Mouse (Mus musculus) lung, adult 18-20 months (tissue): Measurements from ENCODE around the gene H2al2a.
"Not testable (repeated sequence)": the region's sequence is repeated elsewhere in the genome, so short reads cannot be mapped to it uniquely, and the experiment has no call there.

Experiments used
- DNase-seq, 2 experiments: peaks; one replicate each; pipeline ENCODE4 v3.0.0; 2022; ENCODE audit warnings: mixed read lengths in 2 of 2

H2al2a gene

DNA sequence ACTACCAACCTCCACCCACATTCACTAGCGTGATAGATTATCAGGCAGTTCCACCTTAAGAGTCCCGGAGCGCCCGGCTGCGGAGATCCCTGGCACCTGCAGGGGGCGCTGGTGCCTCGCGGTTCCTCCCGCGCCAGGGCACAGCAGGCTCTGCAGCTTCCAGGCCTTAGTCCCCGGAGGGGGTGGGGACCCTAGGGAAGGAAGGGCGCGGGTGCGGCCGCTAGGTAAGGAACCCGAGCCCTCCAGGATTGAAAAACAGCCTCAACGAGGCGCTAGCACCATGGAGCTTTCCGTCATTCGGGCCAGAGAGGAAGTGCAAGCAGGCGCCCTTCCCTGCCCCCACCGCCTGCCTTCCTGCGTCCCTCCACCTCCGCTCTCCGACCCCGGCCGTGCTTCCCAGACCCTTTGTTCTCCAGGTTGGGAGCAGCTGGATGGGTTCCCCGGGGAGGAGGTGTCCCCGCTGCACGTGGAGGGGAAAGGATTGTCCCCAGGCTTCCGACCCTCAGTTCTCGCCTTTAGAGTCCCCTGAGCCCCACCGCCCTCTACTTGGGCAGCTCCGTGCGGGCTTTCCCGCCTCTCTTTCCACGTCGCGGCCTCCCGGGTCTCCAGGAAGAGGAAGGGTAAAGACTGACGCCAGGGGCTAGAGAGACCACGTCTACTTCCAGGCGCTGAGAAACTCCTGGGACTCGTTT, 30.8 kb upstream of the H2al2a start:
- DNase-seq = peak; percentile 95 to 97

DNA sequence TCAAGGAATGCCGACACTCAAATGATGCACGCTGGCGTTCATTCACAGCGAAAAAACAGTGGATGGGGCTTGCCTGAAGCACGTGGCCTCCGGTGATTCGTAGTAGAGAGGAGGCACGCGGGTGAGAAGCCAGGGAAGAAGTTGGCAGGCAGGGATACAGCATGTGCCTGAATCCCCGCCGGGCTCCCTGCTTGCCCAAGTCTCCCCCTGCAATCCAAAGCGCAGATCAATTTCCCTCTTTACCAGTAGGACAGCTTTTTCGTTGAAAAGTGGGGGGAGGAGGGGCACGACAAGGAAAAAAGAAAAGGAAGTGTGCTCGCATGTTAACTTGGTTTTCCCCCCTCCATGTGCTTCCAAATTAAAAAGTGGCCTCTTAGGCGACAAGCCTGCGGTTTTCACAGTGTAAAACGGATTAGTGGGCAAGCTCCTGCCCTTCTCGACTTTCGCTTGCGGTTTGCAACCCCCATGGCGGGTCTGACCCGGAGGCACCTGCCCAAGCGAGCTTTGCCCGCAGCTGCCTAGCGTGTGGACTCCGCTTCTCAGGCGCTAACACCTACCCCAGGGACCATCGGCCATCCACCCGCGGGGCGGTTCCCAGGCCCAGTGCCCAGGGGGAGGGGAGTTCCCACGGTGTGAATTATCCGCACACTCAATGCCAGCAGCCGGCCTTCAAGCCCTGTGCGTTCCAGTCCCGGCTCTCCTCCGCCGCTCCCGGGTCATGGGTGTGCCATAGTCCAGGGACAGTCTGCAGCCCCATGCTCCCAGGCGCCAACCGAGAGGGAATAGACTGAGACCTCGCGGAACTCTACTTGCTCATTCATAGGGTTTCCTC, 29.6 kb upstream of the H2al2a start:
- peak; percentile 63 to 70 for DNase-seq

DNA sequence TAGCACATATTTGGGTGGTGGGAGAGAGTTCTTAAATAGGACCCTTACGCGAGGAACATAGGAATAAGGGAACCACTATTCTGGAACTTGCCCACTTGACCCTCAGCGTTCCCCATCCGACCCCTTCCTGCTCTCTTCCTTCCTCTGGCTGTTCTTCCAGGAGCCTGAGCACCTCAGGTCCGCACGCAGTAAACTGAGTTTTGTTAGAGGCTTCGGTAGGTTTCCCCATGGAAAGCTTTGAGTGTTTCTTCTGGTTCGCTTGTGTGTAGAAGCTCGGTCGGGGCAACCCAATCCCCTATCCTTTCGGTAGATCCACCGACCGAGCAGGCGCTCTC, 29.0 kb upstream of the H2al2a start:
- no peak for DNase-seq

DNA sequence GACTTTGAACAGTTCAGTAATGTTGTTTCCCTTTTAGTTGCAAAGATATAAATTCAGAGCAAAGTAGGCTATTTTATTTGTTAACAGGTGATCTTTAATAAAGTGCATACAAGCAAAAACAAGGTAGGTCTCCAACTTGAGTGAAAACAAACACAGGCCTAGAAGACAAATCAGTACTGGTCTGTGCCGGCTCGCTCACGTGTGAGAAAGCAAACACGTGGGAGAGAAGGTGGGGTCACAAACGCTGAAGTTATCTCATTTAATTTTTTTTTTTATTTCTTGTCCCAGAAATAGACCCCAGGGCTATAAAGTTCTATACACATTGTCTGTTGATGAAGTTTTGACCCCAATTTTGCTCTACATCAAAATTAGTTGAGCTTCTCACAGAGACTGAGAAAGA, 28.4 kb upstream of the H2al2a start:
- DNase-seq = no peak

DNA sequence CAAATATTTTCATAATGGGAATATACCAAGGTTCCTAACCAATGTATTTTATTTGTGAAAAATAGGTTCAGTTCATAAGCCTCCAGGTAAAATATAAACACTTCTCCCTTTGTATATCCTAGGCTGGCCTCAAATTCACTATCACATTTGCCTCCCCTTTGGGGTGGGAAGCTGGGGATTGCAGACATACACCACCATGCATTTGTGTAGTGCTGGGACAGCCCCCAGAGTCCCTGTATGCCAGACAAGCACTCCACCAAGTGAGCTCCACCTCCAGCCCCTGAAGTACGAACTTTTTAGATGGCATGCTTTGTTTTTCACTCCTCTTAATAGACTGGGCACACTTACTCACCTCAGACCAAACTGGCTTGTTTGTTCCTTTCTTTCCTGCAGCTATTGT, 26.1 kb upstream of the H2al2a start:
- no peak for DNase-seq

DNA sequence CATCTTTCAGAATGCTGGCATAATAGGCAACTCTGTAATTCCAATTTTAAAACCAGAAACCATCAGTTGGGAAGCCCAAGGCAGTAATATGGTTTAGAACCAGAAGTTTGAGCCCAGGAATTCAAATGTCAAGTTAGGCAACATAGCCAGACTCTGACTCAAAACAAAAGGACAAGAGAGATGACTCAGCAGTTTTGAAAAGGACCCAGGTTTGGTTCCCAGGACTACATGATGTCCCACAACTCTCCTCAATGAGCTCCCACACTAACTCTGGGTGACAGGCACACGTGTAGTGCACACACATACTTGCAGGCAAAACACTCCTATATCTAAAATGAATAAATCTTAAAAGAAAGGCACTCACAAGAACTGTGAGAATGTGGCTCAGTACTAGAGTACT, 22.4 kb upstream of the H2al2a start:
- DNase-seq = no peak

DNA sequence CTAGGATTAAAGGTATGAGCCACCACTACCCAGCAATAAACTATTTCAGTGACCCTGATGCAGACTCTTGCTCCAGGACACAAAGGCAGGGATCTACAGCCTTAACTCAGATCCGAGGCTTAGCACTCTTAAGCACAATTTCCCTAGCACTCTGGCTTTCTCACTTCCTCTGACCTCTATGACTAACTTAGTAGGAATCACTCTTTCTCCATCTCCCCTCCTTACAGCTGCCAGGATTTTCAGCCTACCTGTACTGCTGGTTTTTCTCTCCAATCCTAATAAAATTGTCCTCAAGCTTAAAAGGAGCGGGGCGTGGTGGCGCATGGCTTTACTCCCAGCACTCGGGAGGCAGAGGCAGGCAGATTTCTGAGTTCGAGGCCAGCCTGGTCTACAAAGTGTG, 20.6 kb upstream of the H2al2a start:
- no peak for DNase-seq

DNA sequence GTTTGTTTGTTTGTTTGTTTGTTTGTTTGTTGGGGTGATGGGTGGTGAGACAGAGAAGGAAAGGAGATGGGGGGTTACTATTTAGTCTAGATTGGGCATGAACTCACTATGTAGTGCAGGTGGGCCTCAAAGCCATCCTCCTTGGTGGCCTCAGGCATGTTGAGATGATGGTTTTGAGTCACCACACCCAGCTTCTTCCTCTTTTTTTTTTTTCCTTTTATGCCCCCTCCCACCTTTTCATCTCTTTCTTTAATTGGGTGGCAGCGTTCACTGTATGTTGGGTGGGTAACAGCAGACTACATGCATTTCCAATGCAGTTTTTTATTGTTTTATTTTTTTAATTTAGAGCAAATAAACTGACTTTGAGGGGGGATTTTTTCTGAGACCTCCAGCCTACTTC, 19.9 kb upstream of the H2al2a start:
- no peak for DNase-seq

DNA sequence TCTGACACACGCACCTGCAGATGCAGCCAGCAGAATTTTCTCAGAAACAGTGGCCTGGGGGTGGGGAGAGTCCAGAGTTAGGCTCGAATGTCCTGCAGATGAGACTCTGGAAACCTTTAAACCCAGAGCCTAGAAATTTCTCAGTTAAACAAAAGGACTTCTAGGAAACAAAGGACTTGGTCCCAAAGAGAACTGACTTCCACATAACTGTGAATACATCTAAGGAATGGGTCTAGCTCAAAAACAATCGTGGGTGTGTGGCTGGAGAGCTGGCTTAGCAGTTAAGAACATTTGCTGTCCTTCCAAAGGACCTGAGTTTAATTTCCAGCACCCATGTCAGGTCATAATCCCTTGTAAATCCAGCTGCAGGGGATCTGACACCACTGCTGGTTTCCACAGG, 18.8 kb upstream of the H2al2a start:
- DNase-seq = no peak

DNA sequence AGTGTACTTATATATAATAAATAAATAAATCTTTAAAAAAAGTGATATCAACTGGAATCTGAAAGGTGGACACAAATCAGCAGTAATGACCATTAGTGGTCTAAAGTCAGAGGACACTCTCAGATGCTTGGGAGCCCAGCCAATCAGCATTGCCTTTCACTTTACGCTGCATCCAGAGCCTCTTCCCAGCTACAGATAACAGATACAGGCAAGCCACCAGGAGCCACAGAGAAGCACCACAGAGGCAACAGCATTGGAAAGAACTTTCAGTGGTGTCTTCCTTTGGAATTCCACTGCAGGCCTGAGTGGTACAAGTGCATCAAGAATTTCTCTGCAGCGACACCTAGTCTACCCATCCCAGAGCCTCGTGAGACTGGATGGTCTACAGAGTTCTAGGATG, 16.1 kb upstream of the H2al2a start:
- DNase-seq = no peak

DNA sequence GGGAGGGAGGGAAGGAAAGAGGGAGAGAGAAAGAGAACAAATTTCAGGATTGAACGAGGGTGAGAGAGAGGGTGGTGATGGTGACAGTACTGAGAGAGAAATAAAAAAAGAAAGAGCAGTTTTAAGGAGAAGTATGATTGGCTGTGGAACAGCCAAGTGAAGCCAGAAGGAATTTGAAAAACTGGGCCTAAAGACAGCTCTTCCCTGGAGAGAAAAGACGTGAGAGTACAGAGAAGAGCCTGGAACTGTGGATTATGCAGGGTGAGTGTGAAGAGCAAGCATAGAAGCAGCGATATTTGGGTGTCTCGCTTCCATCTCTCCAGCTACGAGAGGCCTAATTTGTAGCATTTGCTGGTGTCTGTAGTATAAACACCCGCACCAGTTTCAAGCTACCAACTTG, 14.5 kb upstream of the H2al2a start:
- no peak for DNase-seq

DNA sequence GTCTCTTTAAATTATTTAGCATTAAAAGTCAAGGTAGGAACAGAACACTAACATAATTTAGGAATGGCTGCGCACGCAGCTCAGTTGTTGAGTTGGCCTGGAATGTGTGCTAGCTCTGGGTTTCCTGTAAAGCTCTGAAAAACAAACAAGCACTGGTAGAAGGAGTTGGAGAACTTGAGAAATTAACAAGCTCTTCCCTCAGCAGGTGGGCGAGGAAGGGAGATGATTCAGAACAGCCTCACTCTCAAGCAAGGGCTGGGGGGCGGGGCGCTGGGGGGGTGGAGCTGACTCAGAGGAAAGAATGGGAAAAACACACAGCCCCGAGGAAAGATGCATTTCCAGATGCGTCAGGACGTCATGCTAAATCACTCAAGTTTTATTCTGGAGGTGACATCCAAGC, 8.4 kb upstream of the H2al2a start:
- DNase-seq = no peak

DNA sequence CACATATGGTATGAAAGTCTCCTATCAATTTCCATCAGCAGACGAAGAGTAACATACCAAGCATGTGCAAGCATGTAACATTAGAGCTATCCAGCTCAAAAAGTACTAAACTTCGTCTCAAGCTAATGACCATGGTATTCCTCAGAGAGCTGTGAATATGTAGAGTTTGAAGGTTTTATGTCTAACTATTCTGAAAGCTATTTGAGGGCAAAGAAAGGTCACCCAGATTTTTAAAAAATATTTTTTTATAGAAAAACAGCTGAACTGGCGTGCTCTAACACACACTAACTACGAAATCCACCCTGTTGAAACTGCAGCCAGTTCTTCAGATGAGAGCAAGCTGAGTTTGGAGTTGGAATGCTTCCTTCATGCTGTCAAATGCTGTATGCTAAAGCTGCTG, 7.5 kb upstream of the H2al2a start:
- no peak for DNase-seq

DNA sequence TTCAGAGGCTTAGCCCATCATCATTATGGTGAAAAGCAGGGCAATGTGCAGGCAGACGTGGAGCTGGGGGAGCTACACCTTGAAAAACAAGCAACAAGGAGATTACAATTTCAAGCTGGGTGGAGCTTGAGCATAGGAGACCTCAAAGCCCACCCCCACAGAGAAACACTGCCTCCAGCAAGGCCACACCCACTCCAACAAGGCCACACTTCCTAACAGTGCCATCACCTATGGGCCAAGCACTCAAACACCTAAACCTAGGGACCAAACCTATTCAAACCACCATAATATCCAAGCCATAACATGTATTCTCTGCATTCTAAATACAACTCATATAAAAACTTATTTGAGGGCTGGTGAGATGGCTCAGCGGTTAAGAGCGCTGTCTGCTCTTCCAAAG, 5.5 kb upstream of the H2al2a start:
- DNase-seq = no peak

DNA sequence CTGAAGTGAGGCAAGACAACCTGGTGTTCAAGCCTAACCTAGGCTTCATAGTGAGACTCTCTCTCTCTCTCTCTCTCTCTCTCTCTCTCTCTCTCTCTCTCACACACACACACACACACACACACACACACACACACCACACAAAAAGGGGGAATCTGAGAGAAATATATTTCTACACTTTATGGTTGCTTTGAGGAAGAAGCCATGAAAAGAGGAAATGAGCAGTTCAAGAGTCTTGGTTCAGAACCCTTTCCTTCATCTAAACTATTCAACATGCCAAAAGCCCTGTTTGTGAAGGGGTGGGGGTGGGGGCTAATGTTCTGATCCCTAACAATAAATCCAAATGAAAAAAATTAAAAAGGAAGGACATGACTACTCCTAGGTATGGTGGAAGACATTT, 7.2 kb downstream of the H2al2a start:
- DNase-seq = no peak

DNA sequence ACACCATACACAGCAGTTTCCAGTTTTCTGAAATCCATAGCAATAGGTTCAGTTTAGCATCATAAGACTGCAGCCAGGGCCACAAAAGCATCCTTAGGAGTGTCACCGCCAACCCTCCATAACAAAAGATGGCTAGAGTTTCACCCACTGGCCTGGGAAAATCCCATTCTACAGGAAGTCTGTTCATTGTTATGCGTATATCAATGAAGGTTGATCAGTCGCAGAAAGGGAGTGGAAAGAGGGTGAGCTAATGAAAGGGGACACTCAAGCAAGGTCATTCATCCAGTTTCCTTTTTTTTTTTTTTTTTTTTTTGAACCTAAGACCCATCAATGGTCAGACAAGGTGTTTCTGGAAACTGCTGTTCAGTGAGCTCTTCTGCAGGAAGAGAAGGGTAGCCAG, 7.6 kb downstream of the H2al2a start:
- no peak for DNase-seq

DNA sequence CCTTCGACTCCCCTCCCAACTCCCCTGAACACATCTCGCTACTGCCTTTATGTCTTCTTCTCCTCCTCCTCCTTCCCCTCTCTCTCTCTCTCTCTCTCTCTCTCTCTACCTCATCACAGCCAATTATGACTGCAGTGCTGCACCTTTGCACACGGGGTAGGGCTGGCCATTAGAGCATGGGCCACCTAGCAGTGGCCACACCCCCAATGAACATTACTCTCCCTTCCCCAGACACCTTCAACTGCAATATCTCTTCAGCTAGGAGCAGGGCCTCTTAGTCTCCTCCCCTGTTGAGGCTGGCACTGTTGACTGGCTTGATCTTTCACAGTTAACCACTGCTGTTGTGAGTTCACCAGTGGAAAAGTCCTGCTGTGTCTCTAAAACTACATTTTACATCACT, 10.1 kb downstream of the H2al2a start:
- no peak for DNase-seq

DNA sequence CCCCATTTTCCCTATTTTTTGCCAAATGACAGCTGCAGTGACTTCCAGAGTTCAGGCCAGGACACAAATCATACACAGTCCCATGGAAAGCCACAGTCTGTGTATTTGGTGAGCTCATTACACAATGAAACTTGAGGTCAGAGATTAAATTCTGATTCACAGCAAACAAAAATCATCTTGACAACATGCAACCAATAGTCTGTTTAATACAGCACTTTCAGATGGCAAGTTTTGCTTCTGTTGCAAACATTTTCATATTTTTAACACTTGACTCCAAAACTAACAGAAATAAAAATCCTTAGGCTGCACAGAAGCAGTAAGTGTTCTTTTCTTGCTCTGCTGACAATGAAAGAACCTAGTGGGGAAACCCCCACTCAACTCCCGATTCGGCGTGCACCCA, 12.0 kb downstream of the H2al2a start:
- no peak for DNase-seq

DNA sequence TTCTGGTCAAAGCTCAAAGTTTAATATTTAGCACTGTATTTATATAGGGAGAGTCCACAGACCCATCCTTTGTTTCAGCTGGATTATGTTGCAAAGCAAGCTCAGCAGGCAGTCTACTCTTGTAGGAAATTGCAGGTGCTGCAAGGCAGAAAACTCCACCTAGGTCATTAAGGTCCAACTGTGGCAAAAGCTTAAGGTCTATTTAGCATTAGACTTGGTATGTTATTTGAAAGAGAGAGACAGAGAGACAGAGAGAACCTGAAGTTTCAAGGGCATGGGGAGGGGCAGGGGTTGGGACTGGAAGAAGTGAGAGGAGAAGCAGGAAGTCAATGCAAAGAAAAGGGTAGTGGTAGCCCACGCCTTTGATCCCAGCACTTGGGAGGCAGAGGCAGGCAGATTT, 14.0 kb downstream of the H2al2a start:
- no peak for DNase-seq

DNA sequence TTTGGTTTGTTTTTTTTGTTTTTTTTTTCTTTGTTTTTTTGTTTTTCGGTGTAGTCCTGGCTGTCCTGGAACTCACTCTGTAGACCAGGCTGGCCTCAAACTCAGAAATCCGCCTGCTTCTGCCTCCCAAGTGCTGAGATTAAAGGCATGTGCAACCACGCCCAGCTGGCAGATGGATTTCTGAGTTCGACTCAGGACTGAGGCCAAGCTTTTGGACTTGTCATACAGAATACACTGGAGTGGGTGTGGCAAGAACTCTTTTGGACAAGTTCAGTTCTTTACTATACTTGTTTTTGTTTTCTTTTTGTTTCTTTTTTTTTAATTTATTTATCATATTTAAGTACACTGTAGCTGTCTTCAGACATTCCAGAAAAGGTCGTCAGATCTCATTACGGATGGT, 18.1 kb downstream of the H2al2a start:
- DNase-seq = no peak

DNA sequence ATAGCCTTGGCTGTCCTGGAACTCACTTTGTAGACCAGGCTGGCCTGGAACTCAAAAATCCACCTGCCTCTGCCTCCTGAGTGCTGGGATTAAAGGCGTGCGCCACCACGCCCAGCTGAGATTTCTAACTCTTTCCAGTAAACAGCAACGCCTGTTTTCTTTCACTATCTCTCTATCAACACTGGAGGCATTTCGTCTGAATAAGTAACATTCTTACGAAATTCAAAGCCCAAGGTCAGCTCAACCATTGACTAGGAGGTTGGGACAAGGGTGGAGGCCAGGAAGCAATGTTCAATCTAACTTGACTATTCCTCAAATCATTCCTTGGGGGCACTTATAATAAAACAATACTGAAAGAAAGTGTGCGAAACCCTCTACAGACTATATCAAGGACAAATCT, 18.5 kb downstream of the H2al2a start:
- DNase-seq = not testable (repeated sequence)

DNA sequence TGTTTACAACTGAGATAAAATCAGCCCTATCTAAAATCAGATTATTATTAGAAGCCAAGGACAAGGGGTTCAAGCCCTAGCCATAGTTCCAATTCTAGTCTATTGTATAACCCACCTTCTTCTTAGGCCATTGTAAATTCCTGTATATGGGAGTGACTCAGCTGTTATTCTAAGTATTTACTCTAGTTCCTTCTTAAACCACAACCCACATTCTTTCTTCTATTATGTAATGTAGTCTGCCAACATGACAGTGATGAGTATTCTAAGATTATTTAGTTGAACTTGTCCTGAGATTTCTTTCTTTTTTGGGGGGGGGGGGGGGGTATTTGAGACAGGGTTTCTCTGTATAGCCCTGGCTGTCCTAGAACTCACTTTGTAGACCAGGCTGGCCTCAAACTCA, 19.1 kb downstream of the H2al2a start:
- DNase-seq = not testable (repeated sequence)

DNA sequence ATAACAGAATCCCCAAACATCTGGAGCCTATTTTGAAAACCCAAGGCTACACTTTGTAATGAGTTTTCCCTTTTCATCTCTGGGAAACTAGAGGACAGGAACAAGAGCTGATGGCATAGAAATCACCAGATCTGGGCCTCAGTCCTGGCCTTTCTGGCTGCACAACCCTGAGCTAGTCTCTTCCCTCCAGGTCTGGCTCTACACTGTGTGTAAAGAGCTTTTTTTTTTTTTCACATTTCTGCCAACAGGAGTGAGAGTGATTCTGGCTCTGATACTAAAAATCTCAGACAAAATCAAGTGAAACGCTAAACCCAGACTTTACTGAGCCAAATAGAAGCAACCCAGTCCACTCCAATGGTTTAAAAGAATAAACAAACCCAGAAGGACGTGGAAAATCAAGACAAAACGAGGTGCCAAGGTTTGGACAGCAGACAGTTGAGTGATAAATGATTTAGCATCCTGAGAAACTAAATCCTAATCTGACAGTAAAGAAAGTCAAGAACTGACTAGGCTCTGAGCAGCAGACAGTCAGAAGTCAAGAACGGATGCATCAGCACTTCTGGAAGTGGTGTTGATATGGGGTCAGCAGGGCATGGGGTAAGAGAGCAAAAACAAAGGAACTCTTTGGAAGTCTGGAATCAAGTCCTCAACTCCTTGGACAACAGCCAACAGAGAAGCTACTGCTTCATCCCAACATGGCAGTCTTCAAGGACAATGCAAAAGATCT, 21.0 kb downstream of the H2al2a start:
- no peak for DNase-seq

DNA sequence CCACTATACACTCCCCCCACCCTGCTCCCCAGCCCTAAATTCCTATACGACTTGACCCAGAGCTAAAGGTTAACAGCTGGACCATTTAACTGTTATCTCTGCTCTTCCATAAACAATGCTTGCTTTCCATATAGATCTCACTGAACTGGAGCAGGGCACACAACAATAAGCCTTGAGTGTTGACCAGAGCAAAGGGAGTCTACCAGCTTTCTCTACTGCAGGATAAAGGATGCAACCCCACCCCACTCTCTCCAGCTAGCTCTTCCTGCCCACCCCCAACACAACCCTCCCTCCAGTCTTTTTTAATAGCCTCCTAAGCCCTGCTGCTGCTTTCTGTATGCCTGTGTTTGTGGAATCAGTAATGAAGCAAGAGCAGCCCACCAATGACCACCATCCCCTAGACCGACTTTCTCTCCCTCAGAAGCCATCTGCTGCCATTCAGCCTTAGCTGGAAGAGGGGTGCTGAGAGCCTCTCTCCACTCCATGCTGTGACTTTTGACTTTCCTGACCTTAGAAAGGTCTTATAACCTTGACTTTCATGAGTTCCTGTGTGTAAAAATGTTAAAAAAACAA, 22.8 kb downstream of the H2al2a start:
- no peak for DNase-seq
